Comparison of ENCODE assay signal across 21 mouse cellular contexts in genomic region chr2:71698942-71699341, GRCm38 (mm10). TPM values are rescaled to one million over a fixed set of nuclear protein-coding genes. Genes with fewer than 3 reads are reported as not detected.
DNase-seq lines count a peak whose midpoint lies in the region; TF ChIP-seq lines count a peak whose summit lies in the region.
"Had no signal": no experiment of that assay in that cellular context is flagged by ENCODE, and none has a peak within 500 bp of the region (broad histone marks: within the 10 kb centered on the region; RNA-seq: fewer than 3 reads in every experiment).

No protein-coding gene starts in this region.

- no peak for TF ChIP-seq CTCF in C2C12 (IDR thresholded peaks at IDR 0.05; ENCODE audit: control insufficient read depth, insufficient read depth, insufficient read length)

- no peaks in the 10 kb centered on the region for H3K27me3 ChIP-seq in C2C12 (ENCODE audit: control insufficient read depth, insufficient read depth, insufficient read length)
- 0 out of 2 replicates have a peak, but pooled peaks cover 7% of the 10 kb centered on the region for H3K27me3 ChIP-seq in midbrain, embryonic 10.5 days (ENCODE audit: low read depth, poor library complexity, severe bottlenecking)
- H3K27me3 ChIP-seq: embryonic facial prominence, embryonic 13.5 days; limb, embryonic 12.5 days; neural tube, embryonic 15.5 days had no signal

- no peak overlapping the region for H3ac ChIP-seq in C2C12 (ENCODE audit: control insufficient read depth, insufficient read length, low read depth)

- H3K27ac ChIP-seq in midbrain, embryonic 10.5 days (replicated peaks), result no peak overlapping the region
- H3K27ac ChIP-seq: embryonic facial prominence, embryonic 13.5 days; forebrain, embryonic 12.5 days; hindbrain, postnatal 0 days; limb, embryonic 12.5 days; liver, embryonic 14.5 days; neural tube, embryonic 15.5 days had no signal

- no peak overlapping the region for H3K4me3 ChIP-seq in C2C12 (ENCODE audit: insufficient read depth, poor library complexity, severe bottlenecking)
- H3K4me3 ChIP-seq in midbrain, embryonic 10.5 days, result no peak overlapping the region
- H3K4me3 ChIP-seq: embryonic facial prominence, embryonic 13.5 days; forebrain, embryonic 12.5 days; limb, embryonic 12.5 days; neural tube, embryonic 15.5 days had no signal

- H3K9me3 ChIP-seq in midbrain, embryonic 10.5 days (replicated peaks), result no peaks in the 10 kb centered on the region
- H3K9me3 ChIP-seq: embryonic facial prominence, embryonic 13.5 days; limb, embryonic 12.5 days; neural tube, embryonic 15.5 days had no signal

- DNase-seq in heart, adult 11 months, result peak; percentile 85
- no peak for DNase-seq in heart, postnatal 25 days (ENCODE audit: low spot score)
- DNase-seq in 3134 (ENCODE audit: extremely low read depth, insufficient read length, low spot score), result peak; percentile 43
- DNase-seq in embryo, embryonic 9.5 days (ENCODE audit: extremely low spot score), result peak; percentile 17
- no peak for DNase-seq in gastrocnemius, postnatal 36 days
- DNase-seq in midbrain, embryonic 10.5 days (ENCODE audit: low spot score), result no peak
- no peak for DNase-seq in Muller cell, postnatal 12 days (ENCODE audit: inconsistent ontology term)
- DNase-seq: adrenal gland, postnatal 14 days; cerebellum, postnatal 14 days; heart, postnatal 4 days; kidney, adult 18-20 months; kidney, postnatal 10 days; right cerebral cortex, postnatal 25 days; thymus, postnatal 36 days had no signal

- H3K36me3 ChIP-seq in C2C12 (ENCODE audit: control insufficient read depth, insufficient read depth), result no peaks in the 10 kb centered on the region
- no peaks in the 10 kb centered on the region for H3K36me3 ChIP-seq in midbrain, embryonic 10.5 days
- H3K36me3 ChIP-seq: embryonic facial prominence, embryonic 13.5 days; forebrain, embryonic 12.5 days; limb, embryonic 12.5 days; neural tube, embryonic 15.5 days had no signal

- H3K4me1 ChIP-seq in midbrain, embryonic 10.5 days, result peaks cover 15% of the 10 kb centered on the region

- no peaks in the 10 kb centered on the region for H3K79me2 ChIP-seq in C2C12 (ENCODE audit: control insufficient read depth, insufficient read depth)

- H3K79me3 ChIP-seq in C2C12 (ENCODE audit: low read depth), result no peaks in the 10 kb centered on the region

- intact Hi-C loops in heart, postnatal 25 days (cut with DNase I), result no loop called here
- intact Hi-C loops in gastrocnemius, postnatal 36 days (cut with DNase I), result no loop called here

- WGBS in midbrain, embryonic 10.5 days, result 48% methylated on average over 7 of the region's 7 CpGs

TF ChIP-seq in C2C12, 6 proteins besides CTCF, POLR2A, EP300 and RAD21:
- no peak for TF ChIP-seq USF1 (IDR thresholded peaks at IDR 0.05; ENCODE audit: low read depth)
- peak; percentile 55 for TF ChIP-seq MAX (IDR thresholded peaks at IDR 0.05)
- no peak for TF ChIP-seq CEBPB (IDR thresholded peaks at IDR 0.05; ENCODE audit: low read depth)
- no peak for TF ChIP-seq MYOD1 (IDR thresholded peaks at IDR 0.05; ENCODE audit: control insufficient read depth, insufficient read length, low read depth)
- TF ChIP-seq MYOG (IDR thresholded peaks at IDR 0.05; ENCODE audit: control insufficient read depth, extremely low read depth, insufficient read length), result no peak
- TF ChIP-seq FOSL1 (IDR thresholded peaks at IDR 0.05; ENCODE audit: insufficient read depth, low read length, poor library complexity, severe bottlenecking), result peak; percentile 86

RNA-seq across cellular contexts. Expression of gene Itga6, which starts 46.5 kb away (rescaled TPM):
- total RNA-seq in heart, postnatal 25 days (2021), result 10 to 100 TPM; 48.3 to 57.7 TPM
- 33.1 TPM for polyA plus RNA-seq in C2C12 (2012; fragmentation: generic; extraction: Trizol)
- total RNA-seq in gastrocnemius, postnatal 36 days (2021), result 10 to 100 TPM; 14.6 to 17.8 TPM
- polyA plus RNA-seq in midbrain, embryonic 10.5 days (2016; fragmentation: Nextera tagmentation; extraction: Ambion mirVana), result 25.3 and 34.3 TPM in 2 replicates

Comparison
In these comparisons a context has a peak if more than half of its experiments do, and no peak if none do; other contexts are left out.
1. DNase-seq: peak in heart, adult 11 months (single experiment), 3134 (single experiment) and embryo, embryonic 9.5 days (single experiment); none in heart, postnatal 25 days (single experiment), gastrocnemius, postnatal 36 days (0 of 2), midbrain, embryonic 10.5 days (single experiment) and Muller cell, postnatal 12 days (single experiment).